Mouse (Mus musculus): ENCODE measurements at regions not wholly inside any gene's neighbourhood (a gene's known extent, or its start where the extent isn't known, plus 50 kb on each side); places are given as distances from the start of the nearest gene placed in this dataset.

- DNase-seq (ENCODE audit: low spot score) = no peak
Observed at GRCm38 (mm10) chr16:24053403-24053802, 64.8 kb upstream of the Bcl6 start.

DNA sequence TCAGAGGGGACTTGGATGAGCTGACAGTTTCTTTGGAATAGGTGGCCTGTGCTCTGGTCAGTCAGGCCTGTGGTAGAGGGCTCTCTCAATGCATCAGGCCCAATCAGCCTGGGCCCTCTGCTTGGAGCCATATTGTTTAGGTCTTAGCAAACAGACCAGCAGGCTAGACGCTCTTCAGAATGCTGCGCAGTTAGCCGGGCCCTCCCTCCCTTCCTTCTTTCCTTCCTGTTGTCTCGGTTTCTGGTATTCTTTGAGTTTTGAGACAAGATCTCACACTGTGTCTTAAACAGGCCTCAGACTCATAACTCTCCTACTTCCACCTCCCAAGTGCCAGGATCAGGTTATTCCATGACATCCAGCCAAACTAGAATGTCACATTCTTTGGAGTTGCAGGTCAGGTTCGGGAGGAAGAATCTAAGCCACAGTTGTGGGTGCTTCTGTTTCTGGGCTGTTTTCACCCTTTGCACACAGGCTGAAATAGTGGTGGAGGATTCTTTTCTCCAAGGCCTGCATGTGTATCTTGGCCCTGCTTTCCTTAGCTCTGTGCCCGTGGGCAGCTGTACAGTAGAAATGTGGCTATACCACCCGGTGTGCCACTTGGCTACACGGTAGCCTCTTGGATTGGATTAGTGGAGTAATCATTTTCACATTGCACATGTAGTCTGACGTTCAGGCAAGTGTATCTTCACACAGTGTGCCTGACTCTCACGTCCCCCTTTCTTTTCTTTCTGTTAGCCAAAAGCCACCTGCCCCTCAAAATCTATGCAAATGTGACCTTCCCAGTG, 62.4 kb upstream of the Bcl6 start:
- DNase-seq (ENCODE audit: low spot score) = no peak

GRCm38 (mm10) chr16:24043779-24044178, 55.1 kb upstream of the Bcl6 start:
- DNase-seq (ENCODE audit: low spot score) = no peak

DNA sequence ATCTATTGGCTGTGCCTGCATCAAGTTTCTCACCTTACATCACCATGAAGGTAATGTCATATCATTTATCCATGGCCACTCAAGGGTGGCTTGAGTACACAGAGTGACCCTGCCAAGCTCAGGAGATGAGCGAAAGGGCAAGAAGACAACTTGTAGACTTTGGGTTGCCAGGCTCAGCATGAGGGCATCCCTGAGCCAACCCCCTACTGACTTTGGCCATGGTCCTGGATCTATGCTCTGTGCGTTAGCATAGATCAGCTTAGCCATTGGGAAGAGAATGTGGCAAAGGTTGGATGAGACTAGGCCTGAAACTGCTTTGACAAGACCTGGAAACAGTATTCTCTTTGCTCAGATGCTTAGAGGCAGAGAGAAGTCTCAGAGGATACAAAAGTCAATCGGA, 54.3 kb upstream of the Bcl6 start:
- no peak for DNase-seq (ENCODE audit: low spot score)

- no peak for DNase-seq (ENCODE audit: low spot score)
Observed at GRCm38 (mm10) chr16:24042216-24042615, 53.6 kb upstream of the Bcl6 start.

DNA sequence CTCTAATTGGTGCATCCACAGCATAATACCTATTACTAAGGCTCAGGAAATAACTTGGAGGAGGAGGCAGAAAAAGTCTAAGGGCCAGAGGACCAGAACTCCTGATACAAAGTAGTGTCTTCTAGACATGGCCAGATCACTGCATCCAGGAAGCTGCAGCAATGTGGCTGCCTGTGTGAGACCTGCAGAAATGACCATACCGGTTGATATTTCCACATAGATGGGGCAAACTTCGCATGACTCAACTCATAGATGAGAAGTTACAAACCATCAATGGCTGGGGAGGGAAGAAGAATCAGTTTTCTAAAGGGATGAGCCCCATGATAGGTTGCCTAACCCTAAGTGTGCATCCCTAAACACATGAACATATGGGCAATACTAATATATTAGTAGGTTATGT, 52.8 kb upstream of the Bcl6 start:
- DNase-seq (ENCODE audit: low spot score) = no peak

DNA sequence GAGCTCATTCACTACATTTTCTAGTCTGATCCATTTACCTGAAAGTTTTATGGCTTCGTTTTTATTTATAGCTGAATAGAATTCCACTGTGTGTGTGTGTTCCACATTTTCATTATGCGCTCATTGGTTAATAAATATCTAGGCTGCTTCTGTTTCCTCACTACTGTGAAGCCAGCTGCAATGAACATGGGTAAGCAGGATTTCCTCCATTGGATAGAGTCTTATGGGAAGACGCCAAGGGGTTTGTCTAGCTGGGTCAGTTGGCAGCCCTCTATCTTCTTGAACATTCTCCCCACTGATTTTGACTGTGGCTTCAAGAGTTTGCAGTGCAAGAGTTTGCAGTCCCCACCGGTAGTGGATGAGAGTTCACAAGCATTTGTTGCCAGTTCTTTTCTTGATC, 51.1 kb upstream of the Bcl6 start:
- no peak for DNase-seq (ENCODE audit: low spot score)
